Mouse (Mus musculus) limb, embryonic 13.5 days (tissue): Measurements from ENCODE around the gene Mucl3. TPM values are rescaled to one million over a fixed set of nuclear protein-coding genes. Genes with fewer than 3 reads are reported as not detected.

Experiments used
- ATAC-seq: fragments of 200-750 bp; cut with Nextera tagmentation; 2 replicates; pipeline ENCODE4 v1.8.0; 2017; ENCODE audit warnings: low read depth, moderate number of reproducible peaks, moderate TSS enrichment; ENCODE audit not compliant: low FRiP score
- H3K27ac ChIP-seq: fragments of 300-500 bp; sonication (generic); 2 replicates; pipeline ENCODE4 v1.5.1; 2015; ENCODE audit warnings: inconsistent platforms, mild to moderate bottlenecking, moderate library complexity
- H3K27me3 ChIP-seq: fragments of 300-500 bp; sonication (generic); 2 replicates; pipeline ENCODE4 v1.6.1; 2015; ENCODE audit warnings: mild to moderate bottlenecking, inconsistent platforms
- H3K36me3 ChIP-seq: fragments of 300-500 bp; sonication (generic); 2 replicates; pipeline ENCODE4 v1.6.1; 2015; ENCODE audit warnings: inconsistent platforms, mild to moderate bottlenecking, moderate library complexity
- H3K4me1 ChIP-seq: fragments of 300-500 bp; sonication (generic); 2 replicates; pipeline ENCODE4 v1.6.1; 2015; ENCODE audit warnings: inconsistent platforms
- H3K4me2 ChIP-seq: fragments of 300-500 bp; sonication (generic); replicated peaks from 2 replicates; pipeline ENCODE4 v1.6.1; 2015; ENCODE audit warnings: inconsistent platforms, mild to moderate bottlenecking, moderate library complexity
- H3K4me3 ChIP-seq: fragments of 300-500 bp; sonication (generic); 2 replicates; pipeline ENCODE4 v1.5.1; 2015; ENCODE audit warnings: moderate library complexity, mild to moderate bottlenecking, inconsistent platforms
- H3K9ac ChIP-seq: fragments of 300-500 bp; sonication (generic); 2 replicates; pipeline ENCODE4 v1.6.1; 2015; ENCODE audit warnings: mild to moderate bottlenecking, inconsistent platforms
- H3K9me3 ChIP-seq: fragments of 300-500 bp; sonication (generic); 2 replicates; pipeline ENCODE4 v1.6.1; 2016; ENCODE audit warnings: inconsistent platforms
- WGBS: fragments of 180-500 bp; shearing (Covaris S2); methylation state at CpG from one replicate; pipeline ENCODE4 v1.1.7; 2015; 5-methylcytosine and 5-hydroxymethylcytosine counted together
- polyA plus RNA-seq: library from polyadenylated mRNA; unstranded; fragments of >200 nt; fragmentation: Nextera tagmentation; extraction: Ambion mirVana; gene quantifications from 2 replicates; pipeline ENCODE4 v1.2.1, GENCODE M21; 2015

Mucl3 gene
- polyA plus RNA-seq, 1 experiment from 2014 or later, result 0.24 TPM

- no peak for ATAC-seq
- Histone ChIP-seq H3K4me2 (no peak overlapping the region), H3K9me3 (no peaks in the 10 kb centered on the region), H3K4me1 (peaks cover 10% of the 10 kb centered on the region; the same call in 1 of the 2 replicates), H3K27ac (no peak overlapping the region), H3K36me3 (no peaks in the 10 kb centered on the region), H3K27me3 (peaks cover 7% of the 10 kb centered on the region; the same call in 1 of the 2 replicates), H3K4me3 (no peak overlapping the region), H3K9ac (no peak overlapping the region)
- WGBS, result 21% methylated on average over 1 of the region's 1 CpGs
These were observed 9.5 kb downstream of the Mucl3 start for GRCm38 (mm10) chr17:35633992-35634391.

DNA sequence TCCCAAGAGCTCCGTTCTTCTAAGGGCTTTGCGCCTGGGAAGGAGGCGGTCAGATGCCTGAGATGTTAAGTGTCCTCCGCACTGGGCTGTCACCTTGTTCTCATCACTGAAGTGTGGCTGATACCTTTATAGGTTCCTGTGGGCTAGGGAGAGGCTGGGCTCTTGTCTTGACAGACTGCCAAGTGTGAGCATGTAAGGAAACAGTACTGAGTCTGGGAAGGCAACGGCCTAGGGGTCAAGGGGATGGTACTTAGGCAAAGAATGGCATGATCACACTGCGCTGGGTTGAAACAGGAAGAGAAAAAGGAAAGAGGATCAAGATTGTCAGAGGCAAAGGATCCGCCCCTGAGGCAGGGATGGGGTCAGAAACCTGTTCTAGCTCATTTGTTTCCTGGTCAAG lies 17.0 kb downstream of the Mucl3 start, which contains the start of gene Gm9573:
TSS of gene Gm9573 (minus strand) at position 101 of the 400 bp plus-strand sequence.
- WGBS, result 78% methylated on average over 7 of the region's 7 CpGs
- no peaks in the 10 kb centered on the region for H3K4me1 ChIP-seq
- no peak within 1 kb of the TSS for H3K4me2 ChIP-seq
- H3K9ac ChIP-seq, result no peak within 1 kb of the TSS
- no peaks in the 10 kb centered on the region for H3K9me3 ChIP-seq
- ATAC-seq, result no peak
- no peak within 1 kb of the TSS for H3K4me3 ChIP-seq
- H3K27ac ChIP-seq, result no peak within 1 kb of the TSS
- H3K36me3 ChIP-seq, result no peaks in the 10 kb centered on the region
- no peaks in the 10 kb centered on the region for H3K27me3 ChIP-seq

GRCm38 (mm10) chr17:35617127-35617526 lies 26.4 kb downstream of the Mucl3 start:
- Histone ChIP-seq H3K4me3 (no peak overlapping the region), H3K9me3 (no peaks in the 10 kb centered on the region), H3K36me3 (no peaks in the 10 kb centered on the region), H3K27me3 (no peaks in the 10 kb centered on the region), H3K27ac (no peak overlapping the region), H3K4me1 (no peaks in the 10 kb centered on the region), H3K4me2 (no peak overlapping the region), H3K9ac (no peak overlapping the region)
- WGBS, result 67% methylated on average over 4 of the region's 4 CpGs
- no peak for ATAC-seq

GRCm38 (mm10) chr17:35601736-35602354 lies 41.6 kb downstream of the Mucl3 start:
- no peaks in the 10 kb centered on the region; the same call in 1 of the 2 replicates for H3K9me3 ChIP-seq
- no peak overlapping the region for H3K4me2 ChIP-seq
- H3K4me3 ChIP-seq, result no peak overlapping the region
- 57% methylated on average over 8 of the region's 8 CpGs for WGBS
- ATAC-seq, result no peak
- no peaks in the 10 kb centered on the region for H3K4me1 ChIP-seq
- no peak overlapping the region for H3K27ac ChIP-seq
- 0 out of 2 replicates have a peak, but pooled peaks cover 4% of the 10 kb centered on the region for H3K27me3 ChIP-seq
- no peaks in the 10 kb centered on the region for H3K36me3 ChIP-seq
- H3K9ac ChIP-seq, result no peak overlapping the region

DNA sequence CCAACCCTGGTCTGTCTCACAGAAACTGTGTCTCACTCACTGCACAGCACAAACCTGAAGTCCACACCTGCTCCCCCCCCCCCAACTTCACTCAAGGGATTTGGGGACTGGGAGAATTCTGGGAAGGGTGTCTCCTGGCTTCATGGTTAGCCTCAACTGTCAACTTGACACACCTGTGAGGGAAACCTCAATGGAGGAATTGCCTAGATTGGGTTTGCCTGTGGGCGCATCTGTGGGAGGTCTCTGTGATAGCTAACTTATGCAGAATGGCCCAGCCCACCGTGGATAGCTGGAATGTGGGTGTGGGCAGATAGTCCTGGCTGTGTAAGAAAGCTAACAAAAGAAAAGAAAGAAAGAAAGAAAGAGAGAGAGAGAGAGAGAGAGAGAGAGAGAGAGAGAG lies 42.2 kb downstream of the Mucl3 start, which contains the start of gene Sfta2:
TSS of gene Sfta2 (plus strand) at position 301 of the 400 bp plus-strand sequence.
- Histone ChIP-seq H3K4me2 (no peak within 1 kb of the TSS), H3K4me1 (no peaks in the 10 kb centered on the region), H3K9me3 (no peaks in the 10 kb centered on the region), H3K4me3 (no peak within 1 kb of the TSS), H3K27ac (no peak within 1 kb of the TSS), H3K36me3 (no peaks in the 10 kb centered on the region), H3K9ac (no peak within 1 kb of the TSS), H3K27me3 (0 out of 2 replicates have a peak, but pooled peaks cover 4% of the 10 kb centered on the region)
- WGBS, result 64% methylated on average over 2 of the region's 2 CpGs
- ATAC-seq, result no peak

- WGBS, result 88% methylated on average over 3 of the region's 3 CpGs
- Histone ChIP-seq H3K27me3 (0 out of 2 replicates have a peak, but pooled peaks cover 4% of the 10 kb centered on the region), H3K4me3 (no peak overlapping the region), H3K4me2 (no peak overlapping the region), H3K36me3 (no peaks in the 10 kb centered on the region), H3K4me1 (no peaks in the 10 kb centered on the region), H3K9ac (no peak overlapping the region), H3K9me3 (no peaks in the 10 kb centered on the region), H3K27ac (no peak overlapping the region)
- ATAC-seq, result no peak
These were observed 46.1 kb downstream of the Mucl3 start for GRCm38 (mm10) chr17:35597399-35597798.

DNA sequence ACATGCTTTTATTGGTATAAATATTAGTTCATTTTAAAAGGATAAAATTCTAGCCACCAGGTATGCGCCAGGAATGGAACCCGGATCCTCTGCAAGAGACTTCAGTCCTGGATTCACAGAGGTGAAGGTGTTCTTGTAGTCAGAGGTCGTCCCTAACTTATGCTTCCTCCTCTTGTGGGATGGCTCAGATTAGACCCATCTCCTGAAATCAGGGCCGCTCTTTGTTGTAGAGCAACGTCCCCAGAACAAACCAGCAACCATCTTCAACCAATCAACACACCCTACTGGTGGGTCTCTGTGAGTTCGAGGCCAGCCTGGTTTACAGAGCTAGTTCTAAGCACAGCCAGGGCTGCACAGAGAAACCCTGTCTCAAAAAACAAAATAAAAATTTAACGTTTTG lies 49.0 kb downstream of the Mucl3 start:
- Histone ChIP-seq H3K4me3 (no peak overlapping the region), H3K4me2 (no peak overlapping the region), H3K27ac (no peak overlapping the region), H3K9ac (no peak overlapping the region), H3K9me3 (no peaks in the 10 kb centered on the region), H3K4me1 (0 out of 2 replicates have a peak, but pooled peaks cover 5% of the 10 kb centered on the region), H3K27me3 (0 out of 2 replicates have a peak, but pooled peaks cover 4% of the 10 kb centered on the region), H3K36me3 (no peaks in the 10 kb centered on the region)
- no peak for ATAC-seq
- WGBS, result 84% methylated on average over 7 of the region's 7 CpGs

GRCm38 (mm10) chr17:35593786-35594185 lies 49.7 kb downstream of the Mucl3 start:
- 0 out of 2 replicates have a peak, but pooled peaks cover 5% of the 10 kb centered on the region for H3K4me1 ChIP-seq
- H3K4me2 ChIP-seq, result no peak overlapping the region
- ATAC-seq, result no peak
- no peak overlapping the region for H3K4me3 ChIP-seq
- H3K36me3 ChIP-seq, result no peaks in the 10 kb centered on the region
- H3K9me3 ChIP-seq, result no peaks in the 10 kb centered on the region
- 41% methylated on average over 4 of the region's 4 CpGs for WGBS
- H3K27me3 ChIP-seq, result 0 out of 2 replicates have a peak, but pooled peaks cover 4% of the 10 kb centered on the region
- H3K9ac ChIP-seq, result no peak overlapping the region
- no peak overlapping the region for H3K27ac ChIP-seq

GRCm38 (mm10) chr17:35592131-35592530 lies 51.4 kb downstream of the Mucl3 start:
- no peak overlapping the region for H3K9ac ChIP-seq
- 82% methylated on average over 9 of the region's 9 CpGs for WGBS
- H3K4me2 ChIP-seq, result no peak overlapping the region
- H3K27ac ChIP-seq, result no peak overlapping the region
- 0 out of 2 replicates have a peak, but pooled peaks cover 5% of the 10 kb centered on the region for H3K4me1 ChIP-seq
- no peak overlapping the region for H3K4me3 ChIP-seq
- H3K9me3 ChIP-seq, result peaks cover 3% of the 10 kb centered on the region; the same call in 1 of the 2 replicates
- H3K27me3 ChIP-seq, result 0 out of 2 replicates have a peak, but pooled peaks cover 4% of the 10 kb centered on the region
- no peak for ATAC-seq
- no peaks in the 10 kb centered on the region for H3K36me3 ChIP-seq

- 0 out of 2 replicates have a peak, but pooled peaks cover 5% of the 10 kb centered on the region for H3K4me1 ChIP-seq
- WGBS, result 91% methylated on average over 15 of the region's 15 CpGs
- no peaks in the 10 kb centered on the region for H3K36me3 ChIP-seq
- no peak overlapping the region for H3K9ac ChIP-seq
- ATAC-seq, result no peak
- H3K27me3 ChIP-seq, result 0 out of 2 replicates have a peak, but pooled peaks cover 4% of the 10 kb centered on the region
- H3K4me2 ChIP-seq, result no peak overlapping the region
- H3K27ac ChIP-seq, result no peak overlapping the region
- H3K9me3 ChIP-seq, result peaks cover 3% of the 10 kb centered on the region; the same call in 1 of the 2 replicates
- H3K4me3 ChIP-seq, result no peak overlapping the region
These were observed 51.8 kb downstream of the Mucl3 start for GRCm38 (mm10) chr17:35591731-35592130.

GRCm38 (mm10) chr17:35591219-35591578 lies 52.3 kb downstream of the Mucl3 start:
- Histone ChIP-seq H3K4me1 (0 out of 2 replicates have a peak, but pooled peaks cover 5% of the 10 kb centered on the region), H3K9me3 (peaks cover 3% of the 10 kb centered on the region; the same call in 1 of the 2 replicates), H3K9ac (no peak overlapping the region), H3K36me3 (no peaks in the 10 kb centered on the region), H3K27ac (no peak overlapping the region), H3K27me3 (0 out of 2 replicates have a peak, but pooled peaks cover 4% of the 10 kb centered on the region), H3K4me3 (no peak overlapping the region), H3K4me2 (no peak overlapping the region)
- WGBS, result 95% methylated on average over 7 of the region's 7 CpGs
- no peak for ATAC-seq

DNA sequence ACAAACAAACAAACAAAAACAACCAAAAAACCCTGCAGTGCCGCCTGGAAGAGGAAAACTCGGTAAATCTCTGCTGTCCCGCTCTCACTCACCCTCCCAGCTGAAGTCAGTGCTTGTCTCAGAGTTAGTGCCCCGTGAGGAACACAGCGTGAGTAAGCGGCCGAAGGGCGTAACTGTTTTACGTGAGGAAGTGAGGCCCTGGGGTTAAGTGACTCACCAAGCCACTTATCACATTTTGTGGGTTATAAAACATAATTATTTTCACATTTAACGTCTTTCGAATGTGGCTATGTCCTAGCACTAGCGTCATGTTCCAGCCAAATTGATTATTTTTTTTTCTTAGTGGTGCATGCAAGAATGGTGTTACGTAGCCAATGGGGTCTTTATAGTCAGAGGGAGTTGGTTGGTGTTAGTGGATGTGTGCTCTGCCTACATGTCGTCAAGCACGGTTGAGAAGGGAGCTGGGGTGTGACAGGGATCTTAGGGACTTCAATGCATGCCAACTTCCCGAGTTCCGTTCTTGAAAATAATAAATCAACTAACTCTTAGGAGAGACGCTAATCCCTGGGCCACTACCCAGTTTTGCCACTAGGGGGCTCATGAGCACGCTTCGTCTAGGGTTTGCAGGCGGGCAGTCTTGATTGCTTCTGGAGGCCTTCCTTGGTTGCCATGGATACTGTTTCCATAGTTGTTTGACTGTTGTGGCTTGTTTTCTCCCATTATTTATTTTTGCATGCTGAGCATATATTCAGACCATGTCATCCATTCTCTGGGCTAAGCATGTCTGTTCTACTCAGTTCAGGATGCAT lies 52.9 kb downstream of the Mucl3 start:
- Histone ChIP-seq H3K4me2 (peak overlapping the region; percentile 45), H3K9me3 (peaks cover 3% of the 10 kb centered on the region; the same call in 1 of the 2 replicates), H3K9ac (no peak overlapping the region), H3K4me1 (0 out of 2 replicates have a peak, but pooled peaks cover 5% of the 10 kb centered on the region), H3K36me3 (no peaks in the 10 kb centered on the region), H3K4me3 (no peak overlapping the region), H3K27me3 (0 out of 2 replicates have a peak, but pooled peaks cover 4% of the 10 kb centered on the region), H3K27ac (no peak overlapping the region)
- 34% methylated on average over 21 of the region's 21 CpGs for WGBS
- ATAC-seq, result peak; percentile 78
